Mouse (Mus musculus) gastrocnemius, postnatal 25 days (tissue): ENCODE data around the gene Myo5a. TPM values are rescaled to one million over a fixed set of nuclear protein-coding genes. Genes with fewer than 3 reads are reported as not detected.
A peak's percentile ranks its signal among the peaks of the same experiment; 100 is the strongest.

Source experiments
- DNase-seq: peaks from one replicate; pipeline ENCODE4 v3.0.0; 2022
- total RNA-seq, 2 experiments: library from RNA; stranded (reverse); gene quantifications; 1 replicate in 1 of 2; 2 replicates in 1 of 2; pipeline ENCODE4 v1.2.3; 2021

Myo5a gene
- total RNA-seq, 2 experiments from 2014 or later, result 8.3 to 8.6 TPM

DNA sequence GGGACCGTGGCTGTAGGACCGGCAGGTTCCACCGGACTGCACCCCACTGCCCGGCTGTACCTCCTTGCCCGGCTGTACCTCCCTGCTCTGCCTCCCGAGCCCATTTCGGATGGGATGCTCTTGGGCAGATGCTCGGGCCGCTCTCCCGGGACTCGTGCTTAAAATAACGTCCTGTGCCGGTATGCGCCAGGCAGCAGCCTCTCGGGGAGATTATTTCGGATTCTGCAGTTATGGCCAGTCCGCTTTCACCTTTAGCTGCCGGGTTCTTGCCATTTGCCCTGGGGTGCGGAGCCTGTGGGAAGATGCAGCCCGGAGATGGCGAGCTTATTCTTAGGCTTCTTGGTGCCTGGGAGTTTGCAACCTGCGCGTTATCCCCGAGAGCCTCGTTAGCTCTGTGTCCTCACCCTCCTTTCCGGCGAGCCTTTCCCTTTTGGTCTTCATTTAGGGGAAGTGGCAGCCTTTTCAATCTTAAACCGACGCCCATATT, 934 bp downstream of the Myo5a start:
- no peak for DNase-seq

DNA sequence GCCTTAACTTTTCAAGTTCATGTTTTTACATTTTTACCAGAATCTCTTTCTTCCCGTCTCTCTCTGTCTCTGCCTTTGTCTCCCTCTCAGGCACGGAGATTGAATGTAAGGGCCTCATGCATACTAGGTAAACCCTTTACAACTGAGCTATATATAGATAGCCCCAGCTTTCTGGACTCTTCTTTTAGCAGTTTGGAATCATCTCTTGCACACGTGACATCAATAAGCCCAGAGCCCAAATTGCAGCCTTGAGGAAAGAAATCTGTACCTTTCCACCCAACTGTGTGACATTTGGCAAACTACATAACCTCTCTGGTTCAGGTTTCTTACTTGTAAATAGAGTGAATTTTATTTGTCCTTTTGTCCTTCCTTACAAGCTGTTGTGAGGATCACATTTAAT, 1.5 kb downstream of the Myo5a start:
- DNase-seq, result no peak

DNA sequence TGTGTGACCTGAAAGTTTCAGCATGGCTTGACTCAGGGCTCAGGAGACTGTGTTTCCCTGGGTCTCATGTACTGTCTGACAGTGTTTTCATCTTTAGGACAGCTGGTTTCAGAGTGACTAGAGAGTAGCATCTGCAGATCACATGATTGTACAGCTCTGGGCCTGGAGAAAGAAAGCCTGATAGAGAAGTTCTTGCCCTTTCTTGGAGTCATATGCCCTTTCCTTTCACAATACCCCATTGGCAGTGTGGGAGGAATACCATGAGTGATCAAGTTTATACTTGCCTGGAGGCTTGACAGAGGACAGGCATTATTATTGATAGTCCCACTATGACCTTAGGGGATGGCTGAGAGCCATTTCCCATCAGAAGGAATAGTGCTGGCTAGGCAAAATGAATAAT, 6.4 kb downstream of the Myo5a start:
- no peak for DNase-seq

DNA sequence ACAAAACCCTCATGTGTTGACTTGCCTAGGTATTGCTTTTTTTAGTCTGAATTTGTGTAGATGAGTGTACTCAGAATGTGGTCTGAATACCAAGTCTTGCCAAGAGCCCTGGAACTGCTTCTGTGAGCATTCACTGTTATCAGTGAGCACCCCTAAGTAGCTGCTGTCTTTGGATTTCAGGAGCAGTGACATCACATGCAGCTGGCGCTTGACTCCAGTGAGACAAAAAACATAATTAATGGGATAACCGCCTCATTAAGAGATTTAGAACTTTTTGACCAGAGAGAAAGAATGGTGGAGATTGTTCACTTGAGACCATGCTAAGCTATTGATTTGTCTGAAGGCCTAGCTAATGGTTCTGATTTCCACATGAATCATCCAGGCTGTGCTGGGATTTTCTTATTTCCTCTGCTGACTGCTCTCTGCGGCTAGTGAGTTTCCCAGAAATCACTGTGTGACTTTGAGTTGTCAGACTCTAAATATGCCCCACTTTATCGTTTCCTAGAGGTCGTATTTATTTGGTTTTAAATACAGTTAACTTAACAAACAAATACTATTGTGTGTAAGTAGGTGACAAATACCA, 14.5 kb downstream of the Myo5a start:
- no peak for DNase-seq

DNA sequence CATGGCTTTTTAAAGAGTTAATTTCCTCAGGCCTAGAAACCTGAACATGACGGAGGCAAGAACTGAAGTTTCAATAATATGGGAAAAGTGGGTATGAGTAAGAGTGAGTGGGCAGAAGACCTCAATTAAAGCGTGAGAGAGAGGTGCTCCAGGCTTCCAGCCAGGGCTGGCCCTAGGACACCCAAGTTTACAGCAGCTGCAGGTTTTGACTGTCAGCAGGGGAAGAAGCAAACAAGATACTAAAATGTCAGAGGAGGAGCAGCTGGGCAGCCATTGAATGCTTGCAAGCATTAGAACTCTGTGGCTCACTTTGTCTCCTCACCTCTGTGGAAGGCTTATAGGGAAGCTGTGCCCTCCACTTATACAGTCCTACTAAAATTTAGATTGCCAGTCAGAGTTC, 17.0 kb downstream of the Myo5a start:
- no peak for DNase-seq

DNA sequence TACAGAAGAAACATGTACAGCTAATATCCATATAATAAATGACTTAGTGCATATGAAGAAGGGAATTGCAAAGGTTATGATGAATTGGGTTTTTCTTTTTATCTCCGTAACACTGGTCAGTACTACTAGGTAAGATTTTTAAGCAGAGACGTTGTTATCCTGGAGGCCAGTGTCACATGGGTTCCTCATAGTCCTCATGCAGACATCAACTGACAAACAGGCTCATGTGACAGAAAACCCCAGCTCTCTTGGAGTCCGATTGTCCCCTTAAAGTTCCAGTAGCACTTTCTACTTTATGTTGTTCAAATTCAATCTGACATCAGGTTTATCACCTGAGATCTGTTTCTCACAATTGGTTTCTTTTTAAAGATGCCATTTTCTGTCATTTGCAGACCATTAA, 18.5 kb downstream of the Myo5a start:
- no peak for DNase-seq

DNA sequence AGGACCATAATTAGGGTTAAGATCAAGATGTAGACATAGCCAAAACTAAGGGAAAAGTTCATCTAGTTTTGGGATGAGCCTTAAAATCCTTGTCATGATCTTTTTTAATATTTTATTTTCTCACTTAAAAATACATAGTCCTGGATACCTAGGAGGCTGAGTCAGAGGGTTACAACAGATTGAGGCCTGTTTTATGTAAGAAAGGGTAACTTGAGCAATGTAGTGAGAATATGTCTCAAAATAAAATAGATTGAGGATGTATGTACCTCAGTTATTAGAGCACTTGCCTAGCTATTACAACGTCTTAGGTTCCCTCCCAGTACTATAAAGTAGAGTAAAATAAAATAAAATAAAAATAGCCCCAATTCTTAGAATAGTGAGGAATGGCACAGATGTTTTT, 21.3 kb downstream of the Myo5a start:
- DNase-seq, result no peak

DNA sequence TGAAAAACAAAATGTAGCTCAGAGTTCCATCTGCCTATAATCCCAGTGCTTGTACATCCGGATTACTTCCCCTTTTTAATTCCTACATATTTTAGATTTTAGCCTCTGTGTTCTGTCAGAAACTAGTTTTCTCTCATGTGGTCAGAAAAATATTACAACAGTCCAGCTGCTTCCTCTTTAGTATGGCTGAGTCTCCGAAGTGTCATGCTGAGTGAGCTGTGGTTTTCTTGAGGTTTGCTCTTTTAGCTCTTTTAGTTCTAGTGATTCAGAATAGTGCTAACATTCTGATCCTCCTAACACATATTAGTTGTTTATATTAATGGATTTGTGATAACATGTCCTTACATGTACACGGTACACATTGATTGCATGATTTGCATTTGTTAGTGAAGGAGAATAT, 23.9 kb downstream of the Myo5a start:
- DNase-seq, result no peak

DNA sequence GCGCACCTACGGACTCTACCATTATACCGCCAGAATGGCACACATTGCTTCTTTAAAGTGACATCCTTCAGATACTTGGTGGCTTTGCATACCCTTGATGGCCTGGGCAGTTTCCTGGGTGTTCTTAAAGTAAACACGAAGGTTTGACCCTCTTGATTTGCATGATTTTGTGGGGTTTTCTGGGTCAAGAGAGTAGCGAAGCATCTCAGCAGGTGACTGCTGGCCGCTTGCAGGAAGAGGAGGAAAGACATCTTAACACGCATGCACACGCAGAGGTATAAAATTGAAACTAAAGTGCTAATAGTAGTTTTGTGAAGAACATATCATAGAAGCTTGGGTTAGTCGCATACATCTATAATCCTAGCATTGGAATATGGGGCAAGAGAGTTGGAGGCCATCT, 28.1 kb downstream of the Myo5a start:
- DNase-seq, result no peak

DNA sequence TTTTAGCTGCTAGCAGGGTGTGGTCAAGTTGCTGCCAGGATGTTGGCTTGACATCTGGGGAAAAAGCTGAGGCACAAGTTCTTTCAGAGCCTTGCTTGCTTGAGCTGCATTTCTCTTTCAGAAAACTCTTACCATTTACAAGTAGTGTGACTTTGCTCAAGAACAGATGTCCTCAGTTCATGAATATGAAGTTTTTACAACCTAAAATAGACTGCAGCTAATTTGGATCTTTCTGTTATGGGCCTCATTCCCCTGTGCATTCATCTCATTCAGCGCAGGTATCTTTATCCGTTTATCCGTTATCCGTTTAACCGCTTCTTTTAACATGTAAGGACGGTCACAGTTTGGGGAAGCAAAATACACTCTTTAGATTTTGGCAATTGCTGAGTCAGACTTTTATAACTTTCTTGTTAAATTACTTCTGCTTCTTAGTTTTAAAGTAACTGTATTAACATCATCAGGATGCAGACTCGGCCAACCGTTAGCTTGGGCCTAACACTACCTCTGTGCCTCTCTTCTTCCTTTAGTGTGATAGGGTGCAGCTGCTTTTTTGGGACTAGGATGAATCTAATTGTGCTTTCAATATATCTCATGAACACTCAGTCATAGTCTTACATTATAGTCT, 29.5 kb downstream of the Myo5a start:
- no peak for DNase-seq

DNA sequence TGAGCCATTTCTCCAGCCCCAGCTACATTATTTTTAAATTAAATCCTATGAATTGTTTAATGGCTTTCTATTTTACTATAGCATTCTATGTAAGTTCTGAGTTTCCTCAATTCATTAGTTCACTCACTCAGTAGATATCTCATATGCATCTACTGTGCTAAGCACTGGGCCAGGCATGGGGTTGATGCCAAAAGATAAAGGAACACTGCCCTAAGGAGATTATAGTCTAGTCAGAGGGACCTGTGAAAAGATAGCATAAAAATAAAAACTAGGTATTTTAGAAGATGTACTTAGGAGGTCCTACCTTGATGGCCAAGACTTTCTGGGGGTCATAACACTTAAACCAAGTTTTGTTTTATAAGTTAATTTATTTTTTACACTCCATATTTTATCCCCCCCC, 31.3 kb downstream of the Myo5a start:
- DNase-seq, result no peak

DNA sequence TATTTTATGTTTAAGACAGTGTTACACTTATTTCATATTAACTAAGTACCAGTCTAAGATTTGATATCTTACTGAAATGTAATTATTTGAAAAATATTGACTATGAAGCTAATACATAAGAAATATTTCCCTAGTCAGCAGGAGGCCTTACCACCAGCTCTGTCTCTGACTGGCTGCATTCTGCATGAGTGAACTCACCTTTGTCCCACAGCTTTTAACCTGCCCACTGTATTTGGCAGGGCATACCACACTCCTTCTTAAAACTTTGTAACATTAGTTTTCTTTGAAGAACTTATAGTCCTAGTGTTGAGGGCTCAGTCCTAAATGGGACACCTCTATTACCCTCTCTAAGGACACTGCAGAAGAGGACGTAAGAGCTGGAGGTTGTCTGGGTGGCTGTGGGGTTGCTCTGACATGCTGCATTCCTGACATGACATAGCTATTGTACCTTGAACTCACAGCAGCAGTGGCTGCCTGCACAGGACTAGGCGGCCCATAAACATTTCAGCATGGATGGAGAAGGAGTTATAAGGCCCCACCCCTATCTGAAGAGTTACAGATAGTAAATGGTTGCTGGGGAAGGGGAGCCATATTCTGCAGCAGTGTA, 45.9 kb downstream of the Myo5a start:
- no peak for DNase-seq

DNA sequence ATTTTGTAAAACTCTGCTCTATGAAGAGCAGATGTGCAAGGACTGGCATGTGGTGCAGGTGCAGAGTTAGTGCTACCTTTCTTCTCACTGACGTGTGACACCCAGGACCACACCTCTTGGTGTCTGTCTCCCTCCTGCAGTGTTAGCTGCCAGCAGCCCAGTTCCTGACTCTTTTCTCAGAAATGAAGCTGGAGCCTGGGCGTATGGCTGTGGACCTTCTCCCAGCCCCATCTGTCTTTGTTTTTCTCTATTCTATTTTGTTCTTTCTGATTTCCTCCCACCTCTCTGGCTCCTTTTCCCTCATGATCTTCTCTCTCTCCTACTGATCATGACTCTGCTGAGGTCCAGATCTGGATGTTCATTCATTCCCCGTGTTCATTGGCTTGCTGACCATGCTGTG, 50.3 kb downstream of the Myo5a start:
- no peak for DNase-seq

DNA sequence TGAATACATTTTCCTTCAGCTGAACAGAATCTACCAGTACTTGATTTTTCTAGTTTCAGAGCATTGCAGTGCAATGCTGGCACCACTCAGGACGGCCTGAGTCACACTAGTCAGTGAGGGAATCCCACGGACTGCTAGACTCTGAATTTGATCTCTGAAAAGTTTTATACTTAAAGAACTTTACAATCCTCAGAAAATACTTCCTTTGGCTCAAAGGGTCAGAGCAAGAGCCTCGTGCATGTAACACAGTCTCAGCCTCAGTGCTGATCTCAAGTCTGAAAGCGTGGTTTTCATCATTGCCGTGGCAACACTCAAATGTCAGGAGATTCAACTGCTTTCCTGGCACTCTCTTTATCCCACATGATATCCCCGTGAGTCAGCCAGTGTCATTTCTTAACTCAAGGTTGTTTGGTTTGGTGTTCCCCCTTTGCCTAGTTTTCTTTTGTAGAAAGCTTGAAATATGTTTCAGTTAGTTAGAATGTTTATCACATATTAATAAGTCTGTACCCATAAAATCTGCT, 53.4 kb downstream of the Myo5a start:
- DNase-seq, result no peak

DNA sequence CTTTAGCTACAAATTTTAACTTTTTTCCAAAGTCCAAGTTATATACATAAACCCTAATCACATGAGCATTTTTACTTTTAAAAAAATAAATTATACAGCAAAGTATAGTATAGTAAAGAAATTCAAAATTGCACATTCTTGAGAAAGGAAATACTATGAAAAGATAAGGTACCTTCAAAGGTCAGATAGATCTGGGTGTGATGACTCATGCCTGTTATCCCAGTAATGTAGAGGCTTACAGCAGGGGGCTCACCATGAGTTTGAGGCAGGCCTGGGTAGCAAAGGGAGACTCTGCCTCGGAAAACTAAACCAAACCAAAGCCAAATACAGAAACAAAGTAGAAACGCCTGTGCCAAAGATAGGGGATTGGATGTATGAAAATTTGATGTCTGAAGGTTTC, 59.7 kb downstream of the Myo5a start:
- DNase-seq, result no peak

DNA sequence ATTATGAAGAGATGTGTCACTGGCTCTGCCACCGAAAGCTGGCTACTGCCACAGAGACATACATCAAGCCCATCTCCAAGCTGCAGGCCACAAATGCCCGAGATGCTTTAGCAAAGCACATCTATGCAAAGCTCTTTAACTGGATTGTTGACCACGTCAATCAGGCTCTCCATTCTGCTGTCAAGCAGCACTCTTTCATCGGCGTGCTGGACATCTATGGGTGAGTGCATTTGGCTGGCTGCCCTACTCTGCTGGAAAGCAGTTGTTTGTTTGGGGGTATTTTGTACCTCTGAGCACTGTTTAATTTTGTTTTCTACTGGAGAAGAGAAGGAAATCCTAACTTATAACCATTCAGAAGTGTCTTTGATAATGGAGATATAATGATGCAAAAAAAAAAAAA, 76.1 kb downstream of the Myo5a start:
- DNase-seq, result no peak

DNA sequence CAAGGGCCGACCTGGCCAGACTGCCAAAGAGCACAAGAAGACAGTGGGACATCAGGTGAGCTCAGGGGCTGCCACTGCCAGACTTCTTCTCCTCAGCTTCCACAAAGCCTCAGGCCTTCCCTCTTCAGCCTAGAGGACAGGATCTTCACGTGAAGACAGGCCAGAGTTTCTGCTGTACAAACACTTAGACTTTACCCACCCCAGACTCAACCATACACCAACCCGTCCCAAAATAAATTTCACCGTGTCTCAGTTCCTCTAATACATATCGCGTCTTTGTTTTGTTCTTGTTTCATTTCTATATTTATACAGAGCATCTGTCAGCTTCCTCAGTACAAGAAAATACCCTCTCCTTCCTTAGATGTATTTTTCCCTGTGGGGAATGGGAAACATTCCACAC, 89.7 kb downstream of the Myo5a start:
- DNase-seq, result no peak

DNA sequence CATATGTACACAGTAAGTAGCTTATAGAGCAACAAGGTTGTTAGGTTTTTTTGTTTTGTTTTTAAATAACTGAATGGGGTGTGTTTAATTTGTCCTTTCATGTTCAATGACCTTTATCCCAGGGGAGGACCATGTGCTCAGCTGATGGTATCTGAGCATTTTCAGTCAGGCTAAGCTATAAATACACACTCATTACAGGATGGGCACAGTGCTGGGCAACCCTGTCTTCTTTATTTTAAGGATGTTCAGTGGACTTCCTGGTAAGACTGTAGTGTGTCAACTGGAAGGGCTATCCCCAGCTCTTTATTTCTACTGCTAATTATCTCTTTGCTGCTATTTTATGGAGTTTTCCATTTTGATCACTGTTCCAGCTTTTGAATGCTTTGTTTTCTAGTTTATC, 92.8 kb downstream of the Myo5a start:
- no peak for DNase-seq

DNA sequence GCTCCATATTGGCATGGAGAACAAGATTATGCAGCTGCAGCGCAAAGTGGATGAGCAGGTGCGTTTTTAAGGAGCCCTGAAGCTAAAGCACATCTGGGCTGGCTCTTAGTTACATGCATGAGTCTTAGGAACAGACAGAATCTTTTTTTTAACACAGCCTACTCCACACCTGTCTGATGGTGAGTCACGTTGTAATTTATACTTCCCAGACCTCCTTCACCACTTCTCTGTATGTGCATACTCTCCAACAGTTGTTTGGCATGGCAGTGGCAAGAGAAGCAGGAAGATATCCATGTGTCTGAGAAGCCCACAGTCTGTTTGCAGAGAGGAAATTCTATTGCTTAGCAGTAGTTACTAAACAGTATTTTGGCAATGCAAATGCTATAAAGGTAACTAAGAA, 100.9 kb downstream of the Myo5a start:
- no peak for DNase-seq

DNA sequence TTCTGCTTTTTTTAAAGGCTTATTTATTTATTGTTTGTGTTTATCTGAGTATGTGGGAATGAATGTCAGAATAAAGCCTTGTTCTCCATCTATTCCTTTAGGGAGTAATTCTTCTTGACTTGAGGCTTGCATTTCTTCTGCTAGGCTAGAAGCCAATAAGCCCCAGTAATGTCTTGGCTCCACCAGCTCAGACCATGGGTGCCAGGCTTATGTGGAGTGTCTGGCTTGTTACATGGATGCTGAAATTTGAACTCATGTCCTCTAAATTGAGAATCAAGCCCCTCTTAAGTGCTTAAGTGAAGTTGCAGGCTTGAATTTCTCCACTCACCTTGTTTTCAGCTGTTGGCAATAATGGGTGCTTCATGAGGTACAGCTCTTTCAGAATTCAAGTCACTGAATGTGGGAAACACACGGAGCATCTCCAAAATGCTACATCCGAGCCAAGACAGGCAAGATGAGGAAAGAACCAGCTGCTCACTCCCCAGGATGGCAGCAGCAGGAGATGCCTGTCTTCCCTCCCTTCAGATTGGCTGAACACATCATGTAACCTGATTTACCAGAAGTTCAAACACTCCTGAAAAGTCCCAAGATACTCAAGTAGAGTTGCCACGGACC, 116.9 kb downstream of the Myo5a start:
- no peak for DNase-seq

DNA sequence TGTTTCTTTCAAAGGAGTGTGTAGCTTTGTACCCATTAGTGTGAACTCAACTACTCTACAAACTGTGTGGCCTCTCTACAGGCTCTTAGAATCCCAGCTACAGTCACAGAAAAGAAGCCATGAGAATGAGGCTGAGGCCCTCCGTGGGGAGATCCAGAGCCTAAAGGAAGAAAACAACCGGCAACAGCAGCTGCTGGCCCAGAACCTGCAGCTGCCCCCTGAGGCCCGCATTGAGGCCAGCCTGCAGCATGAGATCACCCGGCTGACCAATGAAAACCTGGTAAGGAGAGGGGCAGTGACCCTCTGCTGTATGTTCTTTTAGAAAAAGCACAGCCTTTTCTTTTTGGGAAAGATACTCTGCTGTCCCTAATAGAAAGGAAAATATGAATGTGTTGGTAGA, 123.0 kb downstream of the Myo5a start:
- peak; percentile 13 for DNase-seq

DNA sequence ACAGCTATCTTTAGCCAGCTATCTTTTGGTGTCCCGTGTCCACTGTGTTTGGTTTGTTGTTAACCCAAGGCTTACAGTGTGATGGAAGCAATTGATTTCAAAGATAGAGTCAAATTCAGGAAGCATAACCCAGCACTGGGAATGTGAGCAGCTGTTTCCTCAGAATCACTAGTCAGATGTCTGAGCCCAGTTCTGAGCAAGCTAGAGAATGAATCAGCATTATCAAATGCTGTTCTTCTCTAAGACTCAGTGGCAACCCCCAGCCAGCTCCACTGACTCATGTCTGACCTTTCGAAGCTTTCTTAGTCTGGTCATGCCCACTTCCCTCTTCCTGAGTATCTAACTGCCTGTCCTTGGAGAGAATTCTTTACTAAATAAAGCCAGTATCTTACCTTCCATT, 125.5 kb downstream of the Myo5a start:
- peak; percentile 21 for DNase-seq

DNA sequence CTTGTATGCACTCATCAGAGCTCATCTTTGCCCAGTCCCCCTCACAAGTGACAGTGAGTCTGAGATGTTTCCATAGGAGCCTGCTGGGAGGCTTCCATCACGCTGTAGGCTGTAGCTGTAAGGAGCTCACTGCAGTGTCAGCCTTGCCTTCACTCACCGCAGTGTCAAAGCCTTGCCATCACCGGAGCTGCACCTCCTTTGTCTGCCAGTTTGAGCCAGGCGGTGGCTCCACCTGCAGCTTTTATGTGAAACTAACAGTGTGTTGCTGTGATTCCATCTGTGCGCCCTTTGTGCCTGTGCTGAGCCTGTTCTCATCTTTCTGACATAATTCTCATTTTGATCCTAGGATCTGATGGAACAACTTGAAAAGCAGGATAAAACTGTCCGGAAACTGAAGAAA, 126.5 kb downstream of the Myo5a start:
- no peak for DNase-seq
